Mouse (Mus musculus): ENCODE data around the gene Shisa3. TPM values are rescaled to one million over a fixed set of nuclear protein-coding genes. Genes with fewer than 3 reads are reported as not detected.

The Shisa3 gene
- polyA plus RNA-seq, 1 experiment from 2014 or later, result 2.8 TPM

DNA sequence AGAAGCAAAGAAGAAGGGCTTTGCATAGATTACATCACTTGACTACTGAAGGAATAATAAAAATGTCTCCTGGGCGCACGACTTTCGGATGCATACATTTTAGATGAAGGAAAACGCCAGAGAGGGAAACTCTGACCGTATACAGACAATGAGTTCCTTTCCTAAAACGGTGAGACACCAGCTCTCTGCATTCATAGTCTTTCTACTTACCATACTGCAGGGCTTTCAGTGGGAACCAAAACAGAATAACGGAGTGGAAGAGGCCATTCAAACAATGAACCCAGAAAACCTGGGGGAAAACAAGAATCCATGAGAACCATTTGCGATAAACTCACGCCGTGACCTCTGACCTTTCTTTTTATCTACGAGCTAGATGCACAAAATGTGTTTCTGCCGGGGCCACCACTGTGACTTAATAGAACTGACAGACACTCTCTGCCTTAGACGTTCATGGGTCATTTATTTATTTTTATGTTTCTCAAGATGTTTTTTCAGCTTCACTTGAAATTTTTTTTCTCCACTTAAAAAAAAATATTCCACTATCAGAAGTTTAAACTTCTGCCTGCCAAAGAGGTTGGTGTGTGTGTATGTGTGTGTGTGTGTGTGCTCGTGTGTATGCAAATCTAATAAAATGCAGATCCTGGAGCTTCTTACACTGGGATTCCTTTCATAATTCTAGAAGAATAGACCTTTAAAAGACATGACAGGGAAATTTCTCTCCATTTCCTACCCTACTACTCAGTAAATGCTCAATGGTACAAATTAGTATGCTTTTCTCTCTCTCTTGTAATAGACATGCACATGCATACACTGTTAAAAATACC is 48.2 kb downstream of the Shisa3 start:
- WGBS, result 71% methylated on average over 14 of the region's 14 CpGs
- no peak for ATAC-seq (ENCODE audit: insufficient number of reproducible peaks, low FRiP score)
- no peak overlapping the region for H3K9ac ChIP-seq
- no peak overlapping the region for H3K4me2 ChIP-seq
- no peak overlapping the region for H3K4me3 ChIP-seq
- no peaks in the 10 kb centered on the region for H3K27me3 ChIP-seq (replicated peaks)
- no peaks in the 10 kb centered on the region for H3K36me3 ChIP-seq
- H3K9me3 ChIP-seq (replicated peaks), result no peaks in the 10 kb centered on the region
- H3K27ac ChIP-seq (ENCODE audit: poor library complexity, severe bottlenecking), result no peak overlapping the region
- peaks cover 9% of the 10 kb centered on the region for H3K4me1 ChIP-seq (replicated peaks)

DNA sequence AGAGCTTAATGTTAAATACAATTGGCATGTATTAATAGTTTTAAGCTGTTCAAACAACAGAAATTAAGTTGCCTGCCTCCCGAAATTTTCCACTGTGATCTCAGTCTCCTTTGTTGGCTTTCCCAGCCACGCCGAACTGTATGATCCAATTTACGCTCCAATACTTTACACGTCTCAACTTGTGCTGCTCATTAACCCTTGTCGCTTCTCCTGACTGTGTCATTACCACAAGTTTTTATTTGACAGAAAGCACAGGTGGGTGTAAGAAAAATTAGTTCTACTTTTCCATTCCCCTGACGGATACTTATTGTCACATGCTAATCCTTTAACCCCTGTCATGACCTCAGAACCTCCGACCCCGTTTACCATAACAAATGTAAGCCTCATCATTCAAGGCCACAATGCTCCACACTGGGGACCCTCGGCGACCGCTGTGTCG is 49.2 kb downstream of the Shisa3 start:
- Histone ChIP-seq H3K4me3 (no peak overlapping the region), H3K4me1 (replicated peaks) (peaks cover 13% of the 10 kb centered on the region), H3K27ac (ENCODE audit: poor library complexity, severe bottlenecking) (no peak overlapping the region), H3K27me3 (replicated peaks) (no peaks in the 10 kb centered on the region), H3K9me3 (replicated peaks) (no peaks in the 10 kb centered on the region), H3K4me2 (no peak overlapping the region), H3K36me3 (no peaks in the 10 kb centered on the region), H3K9ac (no peak overlapping the region)
- ATAC-seq (ENCODE audit: insufficient number of reproducible peaks, low FRiP score), result no peak
- 81% methylated on average over 13 of the region's 13 CpGs for WGBS

DNA sequence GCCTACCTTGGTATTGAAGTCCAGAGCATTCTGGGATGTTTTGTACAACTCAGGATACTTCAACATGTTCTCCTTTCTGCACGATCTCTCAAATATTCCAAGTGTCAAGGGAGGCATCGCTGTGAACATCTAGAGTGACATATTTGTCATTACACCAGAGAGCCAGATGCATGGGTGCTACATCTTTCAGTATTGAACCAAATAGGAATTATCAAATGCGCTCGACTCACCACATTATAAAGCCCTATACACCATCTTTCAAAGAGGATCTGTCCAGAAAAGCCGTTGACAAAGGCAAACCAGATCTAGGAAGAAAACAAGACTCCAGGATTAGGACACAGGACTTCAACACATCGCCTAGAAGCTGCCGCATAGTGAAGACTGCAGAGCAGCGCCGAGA is 52.2 kb downstream of the Shisa3 start:
- no peaks in the 10 kb centered on the region for H3K9me3 ChIP-seq (replicated peaks)
- H3K4me2 ChIP-seq, result no peak overlapping the region
- no peak overlapping the region for H3K4me3 ChIP-seq
- H3K9ac ChIP-seq, result no peak overlapping the region
- no peak overlapping the region for H3K27ac ChIP-seq (ENCODE audit: poor library complexity, severe bottlenecking)
- ATAC-seq (ENCODE audit: insufficient number of reproducible peaks, low FRiP score), result no peak
- H3K4me1 ChIP-seq (replicated peaks), result peaks cover 7% of the 10 kb centered on the region
- H3K27me3 ChIP-seq (replicated peaks), result no peaks in the 10 kb centered on the region
- no peaks in the 10 kb centered on the region for H3K36me3 ChIP-seq
- 85% methylated on average over 9 of the region's 9 CpGs for WGBS

DNA sequence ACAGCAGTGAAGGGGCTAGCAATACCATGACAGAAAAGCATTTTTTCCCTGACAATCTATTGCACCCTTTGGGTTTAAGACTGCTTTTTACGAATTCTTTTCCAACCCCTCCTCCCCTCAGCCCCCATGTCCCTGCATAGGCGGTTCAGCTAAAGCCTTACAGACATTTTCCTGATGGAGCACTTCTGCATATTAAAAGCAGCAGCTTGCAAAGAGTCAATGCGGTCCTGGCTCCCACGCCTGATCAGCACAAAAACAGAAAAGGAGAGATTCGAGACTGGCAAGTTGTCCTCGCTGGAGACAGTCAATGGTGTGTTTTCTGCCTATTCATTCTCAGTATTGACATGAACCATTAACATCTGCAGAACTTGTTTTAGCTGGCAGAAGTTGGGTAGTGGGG is 55.0 kb downstream of the Shisa3 start:
- H3K27ac ChIP-seq (ENCODE audit: poor library complexity, severe bottlenecking), result no peak overlapping the region
- no peaks in the 10 kb centered on the region for H3K36me3 ChIP-seq
- no peaks in the 10 kb centered on the region for H3K27me3 ChIP-seq (replicated peaks)
- H3K4me1 ChIP-seq (replicated peaks), result 0 out of 2 replicates have a peak, but pooled peaks cover 4% of the 10 kb centered on the region
- WGBS, result 74% methylated on average over 6 of the region's 6 CpGs
- no peak for ATAC-seq (ENCODE audit: insufficient number of reproducible peaks, low FRiP score)
- no peak overlapping the region for H3K4me3 ChIP-seq
- no peak overlapping the region for H3K4me2 ChIP-seq
- H3K9me3 ChIP-seq (replicated peaks), result no peaks in the 10 kb centered on the region
- no peak overlapping the region for H3K9ac ChIP-seq

DNA sequence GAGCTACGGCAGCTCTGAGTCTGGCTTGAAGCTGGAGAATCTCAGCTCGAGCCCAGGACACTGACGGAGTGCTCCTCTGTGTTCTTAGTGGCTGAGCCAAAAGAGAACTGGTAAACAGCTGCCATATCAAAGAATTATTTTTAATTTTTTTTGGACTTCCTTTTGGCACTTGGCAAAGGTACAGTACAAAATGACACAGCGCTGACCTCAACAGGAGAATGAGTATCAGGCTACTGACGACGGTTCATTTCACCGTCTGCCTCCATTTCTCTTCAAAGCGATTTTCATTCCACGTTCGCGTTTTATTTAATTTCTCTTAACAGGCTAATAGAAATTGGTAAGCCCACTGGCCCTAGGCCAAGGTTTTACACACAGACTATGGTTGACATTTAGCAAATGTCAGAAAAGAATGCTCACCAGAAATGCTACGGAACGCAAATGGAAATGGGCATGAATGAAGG is 61.8 kb downstream of the Shisa3 start:
- Histone ChIP-seq H3K27me3 (replicated peaks) (no peaks in the 10 kb centered on the region), H3K36me3 (no peaks in the 10 kb centered on the region), H3K4me3 (no peak overlapping the region), H3K4me2 (no peak overlapping the region), H3K27ac (ENCODE audit: poor library complexity, severe bottlenecking) (no peak overlapping the region), H3K4me1 (replicated peaks) (no peaks in the 10 kb centered on the region), H3K9ac (no peak overlapping the region), H3K9me3 (replicated peaks) (no peaks in the 10 kb centered on the region)
- ATAC-seq (ENCODE audit: insufficient number of reproducible peaks, low FRiP score), result no peak
- 73% methylated on average over 13 of the region's 13 CpGs for WGBS

DNA sequence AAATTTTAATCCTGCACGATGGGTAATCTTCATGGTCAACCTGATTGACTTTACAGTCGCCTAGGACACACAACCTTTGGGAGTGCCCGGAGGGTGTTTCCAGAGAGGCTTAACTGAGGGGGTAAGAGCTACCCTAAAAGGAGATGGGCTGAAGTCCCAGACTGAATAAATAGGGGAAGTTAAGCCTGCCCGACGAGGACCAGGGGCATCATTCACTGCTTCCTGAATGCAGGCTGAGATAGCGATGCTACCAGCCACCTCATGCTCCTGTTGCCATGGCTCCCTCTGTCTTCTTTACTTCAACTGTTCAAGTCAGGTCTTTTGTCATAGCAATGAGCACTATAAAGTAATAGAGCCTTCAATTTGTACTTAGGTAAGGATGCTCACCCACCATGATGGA is 62.5 kb downstream of the Shisa3 start:
- no peak overlapping the region for H3K27ac ChIP-seq (ENCODE audit: poor library complexity, severe bottlenecking)
- no peak overlapping the region for H3K4me2 ChIP-seq
- H3K4me3 ChIP-seq, result no peak overlapping the region
- ATAC-seq (ENCODE audit: insufficient number of reproducible peaks, low FRiP score), result no peak
- no peaks in the 10 kb centered on the region for H3K4me1 ChIP-seq (replicated peaks)
- no peaks in the 10 kb centered on the region for H3K9me3 ChIP-seq (replicated peaks)
- H3K36me3 ChIP-seq, result no peaks in the 10 kb centered on the region
- H3K9ac ChIP-seq, result no peak overlapping the region
- no peaks in the 10 kb centered on the region for H3K27me3 ChIP-seq (replicated peaks)
- 70% methylated on average over 6 of the region's 6 CpGs for WGBS

DNA sequence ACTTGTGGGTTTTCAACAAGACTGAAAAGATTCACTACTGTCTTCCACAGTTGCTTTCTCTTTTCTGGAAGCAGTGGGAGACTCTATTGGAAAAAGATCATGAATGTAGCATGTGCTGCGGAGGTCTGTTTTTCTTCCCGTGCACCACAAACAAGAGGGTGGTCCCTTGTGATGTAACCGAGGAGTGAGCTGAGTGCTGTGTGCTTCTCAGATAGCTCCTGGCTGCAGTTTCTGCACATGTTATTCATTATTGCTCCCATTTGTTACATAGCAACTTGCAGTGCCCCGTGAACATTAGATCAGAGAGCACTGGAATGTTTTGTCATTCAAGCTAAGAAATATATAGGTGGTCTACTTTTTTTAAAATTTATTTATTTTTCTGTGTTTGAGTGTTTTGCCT is 65.3 kb downstream of the Shisa3 start:
- ATAC-seq (ENCODE audit: insufficient number of reproducible peaks, low FRiP score), result no peak
- WGBS, result 85% methylated on average over 4 of the region's 4 CpGs
- Histone ChIP-seq H3K27ac (ENCODE audit: poor library complexity, severe bottlenecking) (no peak overlapping the region), H3K4me3 (no peak overlapping the region), H3K36me3 (peaks cover 3% of the 10 kb centered on the region; the same call in 1 of the 2 replicates), H3K4me1 (replicated peaks) (no peaks in the 10 kb centered on the region), H3K4me2 (no peak overlapping the region), H3K9me3 (replicated peaks) (no peaks in the 10 kb centered on the region), H3K9ac (no peak overlapping the region), H3K27me3 (replicated peaks) (no peaks in the 10 kb centered on the region)

Small RNA genes within 50 kb of the gene (microRNA-seq; reads per million reads assigned to microRNA genes)
- gene Gm23617, result not detected

Other genes starting within 250 kb of the Shisa3 start
- gene Bend4, start 179.6 kb upstream of the Shisa3 start, polyA plus RNA-seq (2016; fragmentation: Nextera tagmentation; extraction: Ambion mirVana), result 19.8 and 20.8 TPM in 2 replicates
- gene Atp8a1, start 239.6 kb downstream of the Shisa3 start, polyA plus RNA-seq (2016; fragmentation: Nextera tagmentation; extraction: Ambion mirVana), result 16.8 and 20.0 TPM in 2 replicates

Data from heart, embryonic 12.5 days (tissue).